Mouse (Mus musculus): Measurements from ENCODE around the gene St8sia1. TPM values are rescaled to one million over a fixed set of nuclear protein-coding genes. Genes with fewer than 3 reads are reported as not detected.

The St8sia1 gene
- total and polyA plus RNA-seq, 3 experiments = 0.01 TPM; not detected in 2

- peak; percentile 84 for DNase-seq (ENCODE audit: low read depth, low spot score)
- Histone ChIP-seq H3K4me1 (ENCODE audit: control insufficient read depth in 1 of 2, insufficient read depth in 2 of 2, low read length in 2 of 2) (peaks cover 7 to 38% of the 10 kb centered on the region in 2 experiments), H3K27ac (ENCODE audit: control insufficient read depth, low read depth, low read length) (peak overlapping the region; percentile 32)
- TF ChIP-seq POLR2AphosphoS2 (IDR thresholded peaks at IDR 0.05; ENCODE audit: low read length) (no peak), NRF1 (IDR thresholded peaks at IDR 0.05; ENCODE audit: insufficient read depth, low read depth, low read length, poor library complexity, severe bottlenecking) (no peak), UBTF (IDR thresholded peaks at IDR 0.05; ENCODE audit: borderline replicate concordance, insufficient read depth, low read depth, low read length) (no peak), CHD2 (IDR thresholded peaks at IDR 0.05; ENCODE audit: low read length) (no peak), HCFC1 (IDR thresholded peaks at IDR 0.05; ENCODE audit: low read depth, low read length) (no peak), ZNF384 (IDR thresholded peaks at IDR 0.05; ENCODE audit: low read depth, low read length) (no peak), E2F4 (IDR thresholded peaks at IDR 0.05; ENCODE audit: borderline replicate concordance, low read depth, low read length) (no peak), KAT2A (conservative IDR thresholded peaks at IDR 0.05; ENCODE audit: low read depth, low read length) (no peak), ELF1 (IDR thresholded peaks at IDR 0.05; ENCODE audit: low read depth, low read length) (no peak), SIN3A (IDR thresholded peaks at IDR 0.05; ENCODE audit: low read length) (peak; percentile 79), GABPA (IDR thresholded peaks at IDR 0.05; ENCODE audit: low read depth, low read length) (no peak), CTCF (IDR thresholded peaks at IDR 0.05 in 2 of 3, conservative IDR thresholded peaks at IDR 0.05 in 1 of 3; ENCODE audit: control insufficient read depth in 1 of 3, insufficient read depth in 1 of 3, low read depth in 2 of 3, low read length in 3 of 3, poor library complexity in 1 of 3, severe bottlenecking in 1 of 3) (no peak), EP300 (IDR thresholded peaks at IDR 0.05; ENCODE audit: low read depth in 1 of 2, low read length in 2 of 2) (peak; percentile 84 to 92), MYC (IDR thresholded peaks at IDR 0.05; ENCODE audit: low read depth, low read length) (peak; percentile 59), ZC3H11A (IDR thresholded peaks at IDR 0.05; ENCODE audit: low read depth, low read length) (no peak), ETS1 (IDR thresholded peaks at IDR 0.05; ENCODE audit: low read depth, low read length) (peak; percentile 100), MXI1 (IDR thresholded peaks at IDR 0.05; ENCODE audit: low read depth, low read length) (no peak), POLR2AphosphoS5 (IDR thresholded peaks at IDR 0.05; ENCODE audit: borderline replicate concordance, low read depth, low read length) (no peak), ZMIZ1 (IDR thresholded peaks at IDR 0.05; ENCODE audit: low read depth, low read length) (no peak), MAZ (IDR thresholded peaks at IDR 0.05; ENCODE audit: low read depth, low read length) (no peak), MAFK (IDR thresholded peaks at IDR 0.05; ENCODE audit: borderline replicate concordance, low read depth, low read length) (peak; percentile 14; the same call in 1 of the 2 replicates), MAX (IDR thresholded peaks at IDR 0.05; ENCODE audit: low read length) (no peak), RAD21 (IDR thresholded peaks at IDR 0.05; ENCODE audit: low read depth, low read length) (no peak), SMC3 (IDR thresholded peaks at IDR 0.05; ENCODE audit: low read depth, low read length) (no peak), POLR2A (IDR thresholded peaks at IDR 0.05; ENCODE audit: control insufficient read depth in 1 of 2, insufficient read depth in 1 of 2, low read depth in 1 of 2, low read length in 2 of 2, poor library complexity in 1 of 2) (no peak), USF1 (IDR thresholded peaks at IDR 0.05; ENCODE audit: low read depth, low read length) (no peak), GATA1 (IDR thresholded peaks at IDR 0.05; ENCODE audit: low read depth, low read length) (peak; percentile 93), MEF2A (IDR thresholded peaks at IDR 0.05; ENCODE audit: extremely low read depth, insufficient replicate concordance, low read depth, low read length, poor library complexity, severe bottlenecking) (no peak), JUND (IDR thresholded peaks at IDR 0.05; ENCODE audit: low read depth, low read length) (no peak), NELFE (IDR thresholded peaks at IDR 0.05; ENCODE audit: low read depth, low read length) (no peak), USF2 (IDR thresholded peaks at IDR 0.05; ENCODE audit: borderline replicate concordance in 1 of 2, insufficient read depth in 1 of 2, low read depth in 1 of 2, low read length in 2 of 2) (no peak), TCF12 (IDR thresholded peaks at IDR 0.05; ENCODE audit: low read depth, low read length) (peak; percentile 84), BHLHE40 (IDR thresholded peaks at IDR 0.05; ENCODE audit: borderline replicate concordance, low read depth, low read length) (no peak), ZKSCAN1 (IDR thresholded peaks at IDR 0.05; ENCODE audit: low read depth, low read length) (no peak), RCOR1 (IDR thresholded peaks at IDR 0.05; ENCODE audit: low read depth, low read length) (peak; percentile 28), TBP (IDR thresholded peaks at IDR 0.05; ENCODE audit: low read depth, low read length) (no peak), CHD1 (IDR thresholded peaks at IDR 0.05; ENCODE audit: low read depth, low read length) (no peak), MYB (IDR thresholded peaks at IDR 0.05; ENCODE audit: low read depth, low read length) (peak; percentile 40; the same call in 1 of the 2 replicates)
Observed at GRCm38 (mm10) chr6:142806326-142806725, 157.9 kb downstream of the St8sia1 start.

More at GRCm38 (mm10) chr6:142806326-142806725, 157.9 kb downstream of the St8sia1 start:
- no peaks in the 10 kb centered on the region for H3K27me3 ChIP-seq (ENCODE audit: control insufficient read depth in 1 of 2, insufficient read depth in 2 of 2, low read length in 2 of 2)
- no peaks in the 10 kb centered on the region for H3K79me2 ChIP-seq (ENCODE audit: control insufficient read depth, insufficient read depth, low read length, poor library complexity)
- peaks cover 0 to 30% of the 10 kb centered on the region in 2 experiments; a peak in 2 of 4 replicates for H3K36me3 ChIP-seq (ENCODE audit: control insufficient read depth in 1 of 2, insufficient read depth in 2 of 2, low read length in 2 of 2)
- H3K9me3 ChIP-seq (replicated peaks; ENCODE audit: insufficient read depth, low read length) = no peaks in the 10 kb centered on the region
- H3K4me3 ChIP-seq (ENCODE audit: control insufficient read depth in 1 of 2, insufficient read depth in 1 of 2, low read depth in 2 of 2, low read length in 2 of 2) = no peak overlapping the region
- no peak overlapping the region for H3K9ac ChIP-seq (ENCODE audit: control insufficient read depth, low read depth, low read length, poor library complexity, severe bottlenecking)
